ENCODE assay signal across 8 mouse cellular contexts in genomic region chr2:83758606-83759215, GRCm38 (mm10). TPM values are rescaled to one million over a fixed set of nuclear protein-coding genes. Genes with fewer than 3 reads are reported as not detected.
DNase-seq lines count a peak whose midpoint lies in the region; ATAC-seq and TF ChIP-seq lines count a peak whose summit lies in the region.

No protein-coding gene starts in this region.

- H3K4me2 ChIP-seq in heart, postnatal 0 days (ENCODE audit: low read depth, low read length) = peak overlapping the region; percentile 63
- H3K4me2 ChIP-seq in intestine, embryonic 16.5 days (ENCODE audit: low read depth, low read length) = 0 out of 2 replicates have a peak overlapping the region, but pooled peaks have one; percentile 2
- H3K4me2 ChIP-seq in liver, embryonic 12.5 days = no peak overlapping the region

- no peak for TF ChIP-seq EP300 in heart, postnatal 0 days (IDR thresholded peaks at IDR 0.05; ENCODE audit: low read depth)

- H3K4me3 ChIP-seq in heart, postnatal 0 days (ENCODE audit: low read depth, low read length) = peak overlapping the region; percentile 29
- no peak overlapping the region for H3K4me3 ChIP-seq in embryonic fibroblast, embryonic 13.5 days (ENCODE audit: insufficient read depth, low read length)
- no peak overlapping the region for H3K4me3 ChIP-seq in intestine, embryonic 16.5 days (ENCODE audit: low read length)
- H3K4me3 ChIP-seq in olfactory bulb, adult 2 months (ENCODE audit: insufficient read depth, low read depth, low read length) = no peak overlapping the region
- H3K4me3 ChIP-seq in liver, embryonic 12.5 days = no peak overlapping the region

- no peaks in the 10 kb centered on the region for H3K9me3 ChIP-seq in heart, postnatal 0 days (replicated peaks; ENCODE audit: control insufficient read depth, low read length)
- no peaks in the 10 kb centered on the region for H3K9me3 ChIP-seq in intestine, embryonic 16.5 days (ENCODE audit: control insufficient read depth, low read length)
- no peaks in the 10 kb centered on the region for H3K9me3 ChIP-seq in liver, embryonic 12.5 days (replicated peaks)

- TF ChIP-seq CTCF in heart, postnatal 0 days (IDR thresholded peaks at IDR 0.05; ENCODE audit: low read depth) = no peak
- no peak for TF ChIP-seq CTCF in embryonic fibroblast, embryonic 13.5 days (IDR thresholded peaks at IDR 0.05; ENCODE audit: borderline replicate concordance, insufficient read depth, low read length)
- no peak for TF ChIP-seq CTCF in olfactory bulb, adult 2 months (IDR thresholded peaks at IDR 0.05; ENCODE audit: insufficient read depth, low read depth, low read length)

- no peaks in the 10 kb centered on the region for H3K4me1 ChIP-seq in heart, postnatal 0 days (ENCODE audit: control insufficient read depth, insufficient read depth)
- H3K4me1 ChIP-seq in embryonic fibroblast, embryonic 13.5 days (ENCODE audit: control insufficient read depth, insufficient read depth, low read length) = peaks cover 16% of the 10 kb centered on the region
- peaks cover 5% of the 10 kb centered on the region; the same call in 1 of the 2 replicates for H3K4me1 ChIP-seq in intestine, embryonic 16.5 days (ENCODE audit: control insufficient read depth, insufficient read depth, low read length)
- H3K4me1 ChIP-seq in olfactory bulb, adult 2 months (ENCODE audit: control insufficient read depth, insufficient read depth, low read length) = peaks cover 5% of the 10 kb centered on the region; the same call in 1 of the 2 replicates
- no peaks in the 10 kb centered on the region; the same call in 1 of the 2 replicates for H3K4me1 ChIP-seq in liver, embryonic 12.5 days

- DNase-seq in heart, postnatal 0 days (ENCODE audit: low spot score) = peak; percentile 28
- DNase-seq in heart, adult 9 months (ENCODE audit: low spot score in 2 of 2) = no peak
- no peak for DNase-seq in left cerebral cortex, adult 11 months (ENCODE audit: low spot score)
- no peak for DNase-seq in frontal cortex, adult 2 months (ENCODE audit: extremely low spot score in 1 of 2, low spot score in 1 of 2)

- peak; percentile 13; the same call in 1 of the 2 replicates for ATAC-seq in heart, postnatal 0 days (ENCODE audit: insufficient read depth, low read depth)
- no peak for ATAC-seq in intestine, embryonic 16.5 days
- ATAC-seq in liver, embryonic 12.5 days = no peak

- peaks cover 13% of the 10 kb centered on the region for H3K36me3 ChIP-seq in heart, postnatal 0 days (replicated peaks; ENCODE audit: control insufficient read depth, insufficient read depth, low read length)
- H3K36me3 ChIP-seq in intestine, embryonic 16.5 days (ENCODE audit: control insufficient read depth, insufficient read depth, low read length) = peaks cover 3% of the 10 kb centered on the region; the same call in 1 of the 2 replicates
- peaks cover 14% of the 10 kb centered on the region for H3K36me3 ChIP-seq in liver, embryonic 12.5 days

- H3K27me3 ChIP-seq in heart, postnatal 0 days (ENCODE audit: control insufficient read depth, insufficient read depth, low read length) = peaks cover 46% of the 10 kb centered on the region
- H3K27me3 ChIP-seq in intestine, embryonic 16.5 days (replicated peaks; ENCODE audit: control insufficient read depth, insufficient read depth, low read length) = no peaks in the 10 kb centered on the region
- H3K27me3 ChIP-seq in liver, embryonic 12.5 days (replicated peaks) = no peaks in the 10 kb centered on the region

- TF ChIP-seq POLR2A in embryonic fibroblast, embryonic 13.5 days (IDR thresholded peaks at IDR 0.05; ENCODE audit: low read depth, low read length) = no peak
- TF ChIP-seq POLR2A in olfactory bulb, adult 2 months (IDR thresholded peaks at IDR 0.05; ENCODE audit: insufficient read depth, low read depth, low read length) = no peak

- H3K27ac ChIP-seq in heart, postnatal 0 days (ENCODE audit: low read depth) = peak overlapping the region; percentile 60
- H3K27ac ChIP-seq in embryonic fibroblast, embryonic 13.5 days (ENCODE audit: insufficient read depth, low read length) = peak overlapping the region; percentile 89
- peak overlapping the region; percentile 23 for H3K27ac ChIP-seq in intestine, embryonic 16.5 days (ENCODE audit: low read length)
- peak overlapping the region; percentile 75; the same call in 1 of the 2 replicates for H3K27ac ChIP-seq in olfactory bulb, adult 2 months (ENCODE audit: insufficient read depth, low read depth, low read length)
- no peak overlapping the region for H3K27ac ChIP-seq in liver, embryonic 12.5 days

- 61% methylated on average over 7 of the region's 7 CpGs for WGBS in heart, postnatal 0 days
- 65% methylated on average over 7 of the region's 7 CpGs for WGBS in intestine, embryonic 16.5 days
- WGBS in olfactory bulb, adult 2 months = 51% methylated on average over 7 of the region's 7 CpGs
- 73% methylated on average over 7 of the region's 7 CpGs for WGBS in liver, embryonic 12.5 days (ENCODE audit: insufficient replicate concordance)

- 0 out of 2 replicates have a peak overlapping the region, but pooled peaks have one; percentile 11 for H3K9ac ChIP-seq in heart, postnatal 0 days (replicated peaks; ENCODE audit: low read depth, low read length)
- H3K9ac ChIP-seq in intestine, embryonic 16.5 days (ENCODE audit: low read depth, low read length) = no peak overlapping the region
- no peak overlapping the region for H3K9ac ChIP-seq in liver, embryonic 12.5 days

RNA-seq across cellular contexts. Expression of gene Itgav, which starts 34.5 kb away (rescaled TPM):
- total RNA-seq in heart, postnatal 0 days (2014; rRNA removed; ENCODE audit: low replicate concordance) = 23.2 and 66.4 TPM in 2 replicates
- 37.4 and 42.1 TPM in 2 replicates for polyA plus RNA-seq in heart, postnatal 0 days (2015; fragmentation: Nextera tagmentation; extraction: Ambion mirVana)
- 219 and 315 TPM in 2 replicates for polyA plus RNA-seq in embryonic fibroblast, embryonic 13.5 days (2011; ENCODE audit: insufficient read length, low read depth, missing spikeins)
- 39.6 and 45.7 TPM in 2 replicates for polyA plus RNA-seq in intestine, embryonic 16.5 days (2015; fragmentation: Nextera tagmentation; extraction: Ambion mirVana)
- polyA plus RNA-seq in olfactory bulb, adult 2 months (2012; ENCODE audit: insufficient read depth, insufficient read length, low replicate concordance, missing spikeins) = not detected in 2 replicates
- 22.7 and 24.5 TPM in 2 replicates for polyA plus RNA-seq in liver, embryonic 12.5 days (2016; fragmentation: Nextera tagmentation; extraction: Ambion mirVana)
- polyA plus RNA-seq in frontal cortex, adult 2 months (2012; rRNA removed) = 88.1 and 97.6 TPM in 2 replicates

RNA-seq across cellular contexts. Expression of gene Fam171b, which starts 53.7 kb away (rescaled TPM):
- 0.19 and 0.50 TPM in 2 replicates for total RNA-seq in heart, postnatal 0 days (2014; rRNA removed; ENCODE audit: low replicate concordance)
- polyA plus RNA-seq in heart, postnatal 0 days (2015; fragmentation: Nextera tagmentation; extraction: Ambion mirVana) = 0.55 and 0.67 TPM in 2 replicates
- 13.5 and 16.6 TPM in 2 replicates for polyA plus RNA-seq in embryonic fibroblast, embryonic 13.5 days (2011; ENCODE audit: insufficient read length, low read depth, missing spikeins)
- 6.6 and 6.8 TPM in 2 replicates for polyA plus RNA-seq in intestine, embryonic 16.5 days (2015; fragmentation: Nextera tagmentation; extraction: Ambion mirVana)
- 72.0 and 217 TPM in 2 replicates for polyA plus RNA-seq in olfactory bulb, adult 2 months (2012; ENCODE audit: insufficient read depth, insufficient read length, low replicate concordance, missing spikeins)
- 0.53 and 0.57 TPM in 2 replicates for polyA plus RNA-seq in liver, embryonic 12.5 days (2016; fragmentation: Nextera tagmentation; extraction: Ambion mirVana)
- 199 and 209 TPM in 2 replicates for polyA plus RNA-seq in frontal cortex, adult 2 months (2012; rRNA removed)
